Mouse (Mus musculus): ENCODE data around the gene Kif21b.

DNA sequence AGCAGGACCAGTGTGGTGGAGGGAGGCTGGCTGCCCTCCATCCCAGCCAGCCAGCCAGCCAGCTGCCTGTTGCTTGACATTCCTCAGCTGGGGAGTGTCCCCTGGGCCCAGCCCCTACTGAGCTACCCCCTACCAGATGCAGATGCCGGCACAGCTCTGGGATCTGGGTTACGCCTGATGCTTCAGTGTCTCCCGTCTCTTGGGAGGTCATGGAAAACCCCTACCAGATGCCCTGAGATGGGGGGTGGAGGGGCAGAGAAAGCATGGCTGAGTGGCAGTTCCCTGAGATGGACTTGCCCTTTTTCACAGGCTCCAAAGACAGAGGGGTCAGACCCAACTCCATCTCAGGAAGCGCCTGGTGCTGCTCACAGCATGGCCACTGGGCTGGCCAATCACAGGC, 5.4 kb downstream of the Kif21b start:
- TF ChIP-seq CTCF (IDR thresholded peaks at IDR 0.05; ENCODE audit: borderline replicate concordance, control insufficient read depth, extremely low read depth, insufficient read depth, low read length, poor library complexity) (0 out of 2 replicates have a peak, but pooled peaks have one; percentile 25), POLR2A (IDR thresholded peaks at IDR 0.05; ENCODE audit: control insufficient read depth, extremely low read depth, insufficient read depth, low read length, poor library complexity) (no peak)

All from thymus, adult 2 months (tissue).